Mouse (Mus musculus): ENCODE measurements around the gene Ushbp1. TPM values are rescaled to one million over a fixed set of nuclear protein-coding genes. Genes with fewer than 3 reads are reported as not detected.

The Ushbp1 gene
- polyA plus RNA-seq, 1 experiment from 2014 or later, result 10.8 TPM

DNA sequence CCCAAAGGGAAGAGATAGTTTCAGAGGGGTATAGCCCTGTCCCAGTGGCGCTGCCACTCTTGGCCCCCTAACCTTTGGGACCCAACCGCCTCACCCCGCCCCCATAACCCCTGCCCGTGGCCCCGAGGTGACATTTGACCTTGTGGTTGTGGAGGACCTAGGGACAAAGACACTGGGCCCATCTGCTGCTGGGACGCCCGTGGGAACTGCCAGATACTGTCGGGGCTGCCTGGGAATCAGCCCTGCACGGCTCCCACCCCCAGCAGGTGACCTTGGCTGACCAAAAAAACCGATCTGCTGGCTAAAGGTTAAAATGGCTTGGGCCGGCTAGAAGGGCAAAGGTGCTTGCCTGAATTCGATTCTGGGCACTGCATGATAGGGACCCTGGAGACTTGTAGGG, 12.2 kb downstream of the Ushbp1 start:
- Histone ChIP-seq H3K4me3 (ENCODE audit: low read length) (no peak overlapping the region), H3K9me3 (ENCODE audit: control insufficient read depth, low read length) (no peaks in the 10 kb centered on the region), H3K9ac (ENCODE audit: low read depth, low read length) (peak overlapping the region; percentile 2; the same call in 1 of the 2 replicates), H3K36me3 (ENCODE audit: control insufficient read depth, insufficient read depth, low read length) (peaks cover 6% of the 10 kb centered on the region; the same call in 1 of the 2 replicates), H3K27ac (ENCODE audit: low read length) (peak overlapping the region; percentile 99), H3K27me3 (replicated peaks; ENCODE audit: control insufficient read depth, insufficient read depth, low read length) (no peaks in the 10 kb centered on the region), H3K4me1 (ENCODE audit: control insufficient read depth, insufficient read depth, low read length) (peaks cover 36% of the 10 kb centered on the region), H3K4me2 (ENCODE audit: low read depth, low read length) (0 out of 2 replicates have a peak overlapping the region, but pooled peaks have one; percentile 3)
- 22% methylated on average over 12 of the region's 12 CpGs for WGBS
- no peak for ATAC-seq

GRCm38 (mm10) chr8:71381971-71382961, 13.3 kb downstream of the Ushbp1 start:
- peaks cover 47% of the 10 kb centered on the region for H3K4me1 ChIP-seq (ENCODE audit: control insufficient read depth, insufficient read depth, low read length)
- peak overlapping the region; percentile 72 for H3K4me3 ChIP-seq (ENCODE audit: low read length)
- H3K4me2 ChIP-seq (ENCODE audit: low read depth, low read length), result peak overlapping the region; percentile 80
- under 1% methylated on average over 64 of the region's 80 CpGs for WGBS
- peaks cover 16% of the 10 kb centered on the region for H3K36me3 ChIP-seq (ENCODE audit: control insufficient read depth, insufficient read depth, low read length)
- H3K27ac ChIP-seq (ENCODE audit: low read length), result peak overlapping the region; percentile 99
- peak overlapping the region; percentile 91 for H3K9ac ChIP-seq (ENCODE audit: low read depth, low read length)
- no peaks in the 10 kb centered on the region for H3K9me3 ChIP-seq (ENCODE audit: control insufficient read depth, low read length)
- peak; percentile 89 for ATAC-seq
- H3K27me3 ChIP-seq (replicated peaks; ENCODE audit: control insufficient read depth, insufficient read depth, low read length), result no peaks in the 10 kb centered on the region

DNA sequence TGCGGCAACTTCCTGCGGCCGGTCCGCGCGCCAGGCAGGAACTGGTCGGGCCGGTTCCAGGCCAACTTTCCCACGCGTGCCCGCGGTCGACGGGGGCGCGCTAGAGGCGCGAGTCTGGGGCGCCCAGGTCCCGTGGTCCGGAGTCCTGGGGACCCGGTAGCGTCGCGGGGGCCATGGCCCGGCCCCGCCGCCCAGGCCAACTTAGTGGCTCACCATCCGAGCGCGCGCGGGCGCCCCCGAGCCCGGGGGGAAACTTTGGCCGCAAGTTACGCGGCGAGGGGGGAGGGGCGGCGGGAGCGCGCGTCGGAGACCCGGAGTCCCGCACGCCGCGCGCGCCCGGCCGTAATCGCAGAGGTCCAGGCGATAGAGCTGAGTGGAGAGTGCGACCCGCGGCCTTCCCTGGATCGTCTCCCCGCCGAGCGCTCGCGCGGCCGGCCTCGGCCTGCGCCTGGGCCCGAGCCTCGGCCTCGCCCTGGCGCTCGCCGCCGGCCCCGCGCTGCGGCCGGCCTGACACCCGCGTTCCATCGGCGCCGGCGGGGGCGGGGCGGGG, 14.1 kb downstream of the Ushbp1 start, which contains the start of gene Nr2f6:
Nr2f6 (minus strand) TSS at position 540 of the 550 bp plus-strand sequence.
- peaks cover 19% of the 10 kb centered on the region for H3K36me3 ChIP-seq (ENCODE audit: control insufficient read depth, insufficient read depth, low read length)
- H3K27me3 ChIP-seq (replicated peaks; ENCODE audit: control insufficient read depth, insufficient read depth, low read length), result no peaks in the 10 kb centered on the region
- WGBS, result under 1% methylated on average over 83 of the region's 89 CpGs
- H3K4me1 ChIP-seq (ENCODE audit: control insufficient read depth, insufficient read depth, low read length), result peaks cover 54% of the 10 kb centered on the region
- peak; percentile 21 for ATAC-seq
- peak within 1 kb of the TSS; percentile 92 for H3K4me2 ChIP-seq (ENCODE audit: low read depth, low read length)
- H3K4me3 ChIP-seq (ENCODE audit: low read length), result peak within 1 kb of the TSS; percentile 72
- H3K9me3 ChIP-seq (ENCODE audit: control insufficient read depth, low read length), result no peaks in the 10 kb centered on the region
- H3K9ac ChIP-seq (ENCODE audit: low read depth, low read length), result peak within 1 kb of the TSS; percentile 91
- H3K27ac ChIP-seq (ENCODE audit: low read length), result peak within 1 kb of the TSS; percentile 99

- Histone ChIP-seq H3K4me3 (ENCODE audit: low read length) (peak overlapping the region; percentile 72), H3K4me1 (ENCODE audit: control insufficient read depth, insufficient read depth, low read length) (peaks cover 65% of the 10 kb centered on the region), H3K36me3 (ENCODE audit: control insufficient read depth, insufficient read depth, low read length) (peaks cover 19% of the 10 kb centered on the region), H3K27me3 (replicated peaks; ENCODE audit: control insufficient read depth, insufficient read depth, low read length) (no peaks in the 10 kb centered on the region), H3K9ac (ENCODE audit: low read depth, low read length) (peak overlapping the region; percentile 91), H3K9me3 (ENCODE audit: control insufficient read depth, low read length) (no peaks in the 10 kb centered on the region), H3K4me2 (ENCODE audit: low read depth, low read length) (peak overlapping the region; percentile 92), H3K27ac (ENCODE audit: low read length) (peak overlapping the region; percentile 98)
- no peak for ATAC-seq
- WGBS, result 1% methylated on average over 72 of the region's 72 CpGs
Observed at GRCm38 (mm10) chr8:71380178-71381171, 15.1 kb downstream of the Ushbp1 start.

DNA sequence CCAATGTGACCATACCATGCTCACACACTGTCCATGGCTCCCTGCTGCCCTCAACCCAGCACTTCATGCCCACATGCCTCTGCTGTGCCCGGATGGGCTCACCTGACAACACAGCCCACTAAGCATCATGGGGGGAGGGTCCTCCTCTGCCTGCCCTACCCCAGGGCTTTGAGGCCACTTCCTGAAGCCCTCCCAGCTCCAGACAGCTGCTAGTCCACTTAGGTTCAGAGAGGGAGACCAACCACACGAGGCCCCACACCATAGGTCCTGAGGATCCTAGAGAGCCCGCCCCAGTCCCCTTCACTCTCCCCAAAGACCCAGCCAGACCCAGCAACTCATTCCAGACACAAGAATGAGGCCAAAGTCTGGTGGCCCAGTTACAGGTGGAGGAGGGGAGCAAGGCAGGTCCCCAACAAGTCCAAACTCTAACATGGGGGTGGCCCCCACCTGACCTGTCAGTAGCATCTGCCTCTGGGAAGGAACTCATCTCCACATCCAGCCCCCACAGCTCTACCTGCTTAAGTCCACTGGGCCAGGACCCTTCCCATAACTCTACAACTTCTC, 16.0 kb downstream of the Ushbp1 start:
- H3K9ac ChIP-seq (ENCODE audit: low read depth, low read length), result peak overlapping the region; percentile 91
- H3K27me3 ChIP-seq (replicated peaks; ENCODE audit: control insufficient read depth, insufficient read depth, low read length), result no peaks in the 10 kb centered on the region
- ATAC-seq, result no peak
- peak overlapping the region; percentile 92 for H3K4me2 ChIP-seq (ENCODE audit: low read depth, low read length)
- peaks cover 71% of the 10 kb centered on the region for H3K4me1 ChIP-seq (ENCODE audit: control insufficient read depth, insufficient read depth, low read length)
- H3K9me3 ChIP-seq (ENCODE audit: control insufficient read depth, low read length), result no peaks in the 10 kb centered on the region
- peak overlapping the region; percentile 98 for H3K27ac ChIP-seq (ENCODE audit: low read length)
- H3K36me3 ChIP-seq (ENCODE audit: control insufficient read depth, insufficient read depth, low read length), result peaks cover 23% of the 10 kb centered on the region
- WGBS, result 53% methylated on average over 3 of the region's 3 CpGs
- H3K4me3 ChIP-seq (ENCODE audit: low read length), result peak overlapping the region; percentile 72

DNA sequence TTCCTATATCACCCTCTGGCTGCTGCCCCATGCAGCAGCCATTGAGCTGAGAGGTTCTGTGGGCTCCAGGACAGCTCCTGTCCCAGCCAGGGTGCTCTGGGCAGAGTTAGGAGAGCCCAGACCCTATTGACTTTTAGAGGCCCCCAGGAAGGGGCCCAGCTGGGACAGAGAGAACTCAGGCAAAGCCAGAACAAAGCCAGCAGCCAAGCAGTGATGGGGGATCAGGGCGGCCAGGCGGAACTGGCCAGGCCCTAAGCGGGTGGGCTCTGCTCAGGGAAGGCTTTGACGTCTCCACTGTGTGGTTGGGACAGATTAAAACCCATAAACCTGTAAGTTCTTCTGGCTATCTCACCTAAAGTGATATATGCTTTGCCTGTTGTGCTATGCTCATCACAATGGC, 16.6 kb downstream of the Ushbp1 start:
- peak overlapping the region; percentile 92 for H3K4me2 ChIP-seq (ENCODE audit: low read depth, low read length)
- H3K4me3 ChIP-seq (ENCODE audit: low read length), result peak overlapping the region; percentile 72
- H3K9ac ChIP-seq (ENCODE audit: low read depth, low read length), result peak overlapping the region; percentile 91
- H3K27me3 ChIP-seq (replicated peaks; ENCODE audit: control insufficient read depth, insufficient read depth, low read length), result no peaks in the 10 kb centered on the region
- peaks cover 29% of the 10 kb centered on the region for H3K36me3 ChIP-seq (ENCODE audit: control insufficient read depth, insufficient read depth, low read length)
- H3K27ac ChIP-seq (ENCODE audit: low read length), result no peak overlapping the region
- no peaks in the 10 kb centered on the region for H3K9me3 ChIP-seq (ENCODE audit: control insufficient read depth, low read length)
- WGBS, result 77% methylated on average over 4 of the region's 4 CpGs
- ATAC-seq, result no peak
- peaks cover 70% of the 10 kb centered on the region for H3K4me1 ChIP-seq (ENCODE audit: control insufficient read depth, insufficient read depth, low read length)

DNA sequence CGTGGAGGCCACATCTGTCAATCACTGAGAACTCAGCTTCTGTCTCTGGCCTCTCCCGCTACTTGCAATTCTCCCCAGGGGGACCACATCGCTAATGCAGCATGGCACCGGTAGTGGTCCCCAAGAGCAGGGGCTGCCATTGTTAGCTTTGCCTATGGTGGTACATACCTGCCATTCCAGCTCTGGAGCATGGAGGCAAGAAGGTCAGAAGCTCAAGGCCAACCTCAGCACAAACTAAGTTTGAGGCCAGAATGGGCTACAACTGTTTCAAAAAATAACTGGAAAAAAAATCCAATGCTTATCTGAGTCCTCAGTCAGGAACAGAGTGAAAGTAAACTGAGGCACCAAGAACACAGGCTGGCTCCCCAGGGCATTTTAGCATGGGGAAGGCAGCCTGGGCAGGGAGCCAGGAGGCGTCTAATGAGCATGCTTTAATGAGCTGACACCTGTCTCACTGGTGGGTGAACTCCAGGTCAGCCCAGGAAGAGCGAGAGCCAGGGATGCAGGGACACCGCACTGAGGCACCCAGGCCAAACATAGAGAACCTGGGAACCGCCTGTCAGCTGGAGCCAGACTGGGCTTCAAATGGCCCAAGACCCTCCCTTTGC, 19.1 kb downstream of the Ushbp1 start:
- H3K4me1 ChIP-seq (ENCODE audit: control insufficient read depth, insufficient read depth, low read length), result peaks cover 53% of the 10 kb centered on the region
- H3K36me3 ChIP-seq (ENCODE audit: control insufficient read depth, insufficient read depth, low read length), result peaks cover 32% of the 10 kb centered on the region
- WGBS, result 53% methylated on average over 8 of the region's 8 CpGs
- no peaks in the 10 kb centered on the region for H3K27me3 ChIP-seq (replicated peaks; ENCODE audit: control insufficient read depth, insufficient read depth, low read length)
- no peak overlapping the region; the same call in 1 of the 2 replicates for H3K4me3 ChIP-seq (ENCODE audit: low read length)
- H3K4me2 ChIP-seq (ENCODE audit: low read depth, low read length), result peak overlapping the region; percentile 55; the same call in 1 of the 2 replicates
- peak overlapping the region; percentile 53; the same call in 1 of the 2 replicates for H3K9ac ChIP-seq (ENCODE audit: low read depth, low read length)
- ATAC-seq, result no peak
- no peaks in the 10 kb centered on the region for H3K9me3 ChIP-seq (ENCODE audit: control insufficient read depth, low read length)
- H3K27ac ChIP-seq (ENCODE audit: low read length), result no peak overlapping the region

All from intestine, embryonic 16.5 days (tissue).